Mouse (Mus musculus): ENCODE measurements around the gene Gipc2. TPM values are rescaled to one million over a fixed set of nuclear protein-coding genes. Genes with fewer than 3 reads are reported as not detected.
"Not testable (repeated sequence)": the region's sequence is repeated elsewhere in the genome, so short reads cannot be mapped to it uniquely, and the experiment has no call there.

Gipc2 gene
- total RNA-seq (2022): 1 to 10 TPM; 3.0 to 4.8 (median 3.4) TPM

- DNase-seq (ENCODE audit: low spot score): no peak
Measured at GRCm38 (mm10) chr3:152166099-152166423, at the start of gene Gipc2. Gene Gipc2 (minus strand): TSS chr3:152166230.

- no peak for DNase-seq (ENCODE audit: low spot score)
Measured at GRCm38 (mm10) chr3:152213416-152213815, 47.4 kb upstream of the Gipc2 start.

GRCm38 (mm10) chr3:152211731-152212279 lies 45.8 kb upstream of the Gipc2 start:
- no peak for DNase-seq (ENCODE audit: low spot score)

- peak; percentile 38 for DNase-seq (ENCODE audit: low spot score)
Measured at GRCm38 (mm10) chr3:152210728-152211391, 44.8 kb upstream of the Gipc2 start.

- peak; percentile 100 for DNase-seq (ENCODE audit: low spot score)
Measured at GRCm38 (mm10) chr3:152209967-152210634, 44.1 kb upstream of the Gipc2 start, which contains the start of the genes Dnajb4 and Fubp1. Gene Dnajb4 (minus strand): TSS chr3:152210302. Gene Fubp1 (plus strand): TSS chr3:152210422.

- DNase-seq (ENCODE audit: low spot score): peak; percentile 46
Measured at GRCm38 (mm10) chr3:152209177-152209966, 43.3 kb upstream of the Gipc2 start.

GRCm38 (mm10) chr3:152208096-152208885 lies 42.3 kb upstream of the Gipc2 start:
- no peak for DNase-seq (ENCODE audit: low spot score)

- DNase-seq (ENCODE audit: low spot score): no peak
Measured at GRCm38 (mm10) chr3:152207156-152207555, 41.1 kb upstream of the Gipc2 start.

- DNase-seq (ENCODE audit: low spot score): no peak
Measured at GRCm38 (mm10) chr3:152204577-152204976, 38.5 kb upstream of the Gipc2 start.

- DNase-seq (ENCODE audit: low spot score): no peak
Measured at GRCm38 (mm10) chr3:152203996-152204395, 38.0 kb upstream of the Gipc2 start.

GRCm38 (mm10) chr3:152203411-152203810 lies 37.4 kb upstream of the Gipc2 start:
- DNase-seq (ENCODE audit: low spot score): no peak

GRCm38 (mm10) chr3:152202942-152203341 lies 36.9 kb upstream of the Gipc2 start:
- DNase-seq (ENCODE audit: low spot score): no peak

GRCm38 (mm10) chr3:152201651-152202050 lies 35.6 kb upstream of the Gipc2 start:
- no peak for DNase-seq (ENCODE audit: low spot score)

- no peak for DNase-seq (ENCODE audit: low spot score)
Measured at GRCm38 (mm10) chr3:152201181-152201580, 35.2 kb upstream of the Gipc2 start.

GRCm38 (mm10) chr3:152199125-152199524 lies 33.1 kb upstream of the Gipc2 start:
- DNase-seq (ENCODE audit: low spot score): no peak

GRCm38 (mm10) chr3:152197246-152197645 lies 31.2 kb upstream of the Gipc2 start:
- DNase-seq (ENCODE audit: low spot score): not testable (repeated sequence)

- peak; percentile 97 for DNase-seq (ENCODE audit: low spot score)
Measured at GRCm38 (mm10) chr3:152193635-152194097, 27.6 kb upstream of the Gipc2 start.

GRCm38 (mm10) chr3:152193177-152193576 lies 27.1 kb upstream of the Gipc2 start:
- DNase-seq (ENCODE audit: low spot score): no peak

- DNase-seq (ENCODE audit: low spot score): peak; percentile 63
Measured at GRCm38 (mm10) chr3:152192238-152192931, 26.4 kb upstream of the Gipc2 start.

- peak; percentile 57 for DNase-seq (ENCODE audit: low spot score)
Measured at GRCm38 (mm10) chr3:152191791-152192237, 25.8 kb upstream of the Gipc2 start.
